Mouse (Mus musculus) urinary bladder, postnatal 14 days (tissue): ENCODE results near the gene Akap2.

ENCODE experiments used
- DNase-seq: peaks from one replicate; pipeline ENCODE4 v3.0.0; 2021; ENCODE audit warnings: low spot score

The Akap2 gene

GRCm38 (mm10) chr4:57837089-57837488 is 119.6 kb downstream of the Akap2 start:
- no peak for DNase-seq

DNA sequence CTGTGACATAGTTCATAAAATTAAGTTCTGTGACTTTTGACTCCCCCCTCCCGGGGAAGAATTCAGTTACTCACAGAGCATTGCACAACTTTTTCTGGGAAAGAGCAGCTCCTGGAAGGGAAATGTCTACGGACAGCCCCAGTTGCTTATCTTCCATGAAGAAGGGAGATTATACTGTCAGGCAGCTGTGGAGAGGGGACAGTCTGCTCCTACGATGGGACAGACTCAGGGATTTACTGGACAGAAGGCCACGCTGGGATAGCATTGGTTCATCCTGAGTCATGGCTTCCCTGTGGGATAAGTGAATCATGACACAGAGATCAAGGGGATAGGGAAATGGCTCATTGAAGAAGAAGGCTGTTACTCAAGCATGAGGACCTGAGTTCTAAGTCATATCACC is 121.9 kb downstream of the Akap2 start:
- no peak for DNase-seq

GRCm38 (mm10) chr4:57841911-57842310 is 124.5 kb downstream of the Akap2 start:
- no peak for DNase-seq

- no peak for DNase-seq
Measured at GRCm38 (mm10) chr4:57842472-57843305, 125.2 kb downstream of the Akap2 start.

GRCm38 (mm10) chr4:57845031-57845431 is 127.6 kb downstream of the Akap2 start:
- DNase-seq, result peak; percentile 76

- DNase-seq, result no peak
Measured at GRCm38 (mm10) chr4:57845541-57846210, 128.2 kb downstream of the Akap2 start.

GRCm38 (mm10) chr4:57846381-57846990 is 129.0 kb downstream of the Akap2 start:
- DNase-seq, result no peak

DNA sequence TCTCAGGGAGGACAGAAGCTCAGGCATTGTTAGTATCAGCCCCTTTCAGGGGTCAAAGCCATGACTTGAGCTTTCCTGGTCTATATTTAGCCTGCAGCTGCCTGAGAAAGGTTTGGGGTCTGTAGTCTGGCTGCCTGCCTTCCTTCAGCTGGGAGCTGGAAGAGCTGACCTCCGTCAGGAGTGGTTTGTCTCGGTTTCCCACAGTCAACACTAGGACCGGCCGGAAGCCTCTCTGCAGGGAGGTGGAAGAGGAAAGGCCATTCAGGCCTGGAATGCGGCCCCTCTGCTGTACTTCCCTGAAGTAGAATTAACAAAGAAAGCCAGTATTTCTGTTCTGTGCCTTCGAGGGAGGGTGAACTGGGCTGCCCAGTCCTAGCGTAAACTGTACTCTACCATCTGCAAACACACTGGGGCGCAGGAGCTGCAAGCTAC is 129.6 kb downstream of the Akap2 start:
- DNase-seq, result no peak

GRCm38 (mm10) chr4:57847676-57848075 is 130.2 kb downstream of the Akap2 start:
- DNase-seq, result no peak

DNA sequence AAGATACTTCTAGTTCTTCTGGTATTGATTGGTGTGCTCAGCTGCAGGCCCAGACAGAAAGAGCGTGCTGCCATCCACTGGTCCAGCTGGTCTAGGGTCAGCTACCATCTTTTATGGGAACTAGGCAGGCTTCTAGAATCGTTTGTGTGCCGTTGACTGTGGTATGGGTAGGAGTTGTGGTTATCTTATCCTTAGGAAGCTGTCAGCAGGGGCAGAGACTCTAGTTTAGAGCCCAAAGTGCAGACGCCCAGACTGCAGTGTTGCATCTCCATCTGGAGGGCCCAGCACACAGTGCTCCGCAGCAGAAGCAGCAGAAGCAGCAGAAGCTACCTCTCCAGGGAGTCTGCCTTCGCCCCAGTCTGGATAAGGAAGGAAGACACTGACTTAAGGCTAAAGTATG is 132.0 kb downstream of the Akap2 start:
- DNase-seq, result no peak

GRCm38 (mm10) chr4:57851731-57852130 is 134.3 kb downstream of the Akap2 start:
- no peak for DNase-seq

- no peak for DNase-seq
Measured at GRCm38 (mm10) chr4:57852461-57853040, 135.1 kb downstream of the Akap2 start.

DNA sequence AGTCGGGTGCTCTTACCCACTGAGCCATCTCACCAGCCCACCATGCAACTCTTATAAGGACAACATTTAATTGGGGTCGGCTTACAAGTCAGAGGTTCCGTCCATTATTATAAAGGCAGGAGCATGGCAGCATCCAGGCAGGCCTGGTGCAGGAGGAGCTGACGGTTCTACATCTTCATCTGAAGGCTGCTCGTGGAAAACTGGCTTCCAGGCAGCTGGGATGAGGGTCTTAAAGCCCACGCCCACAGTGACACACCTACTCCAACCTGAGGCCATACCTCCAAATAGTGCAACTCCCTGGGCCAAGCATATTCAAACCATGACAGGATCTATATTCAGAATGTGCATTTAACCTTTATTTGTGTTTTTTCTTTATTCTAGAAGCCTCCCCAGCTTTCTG is 136.7 kb downstream of the Akap2 start:
- no peak for DNase-seq

GRCm38 (mm10) chr4:57855281-57855941 is 138.0 kb downstream of the Akap2 start:
- DNase-seq, result peak; percentile 63

DNA sequence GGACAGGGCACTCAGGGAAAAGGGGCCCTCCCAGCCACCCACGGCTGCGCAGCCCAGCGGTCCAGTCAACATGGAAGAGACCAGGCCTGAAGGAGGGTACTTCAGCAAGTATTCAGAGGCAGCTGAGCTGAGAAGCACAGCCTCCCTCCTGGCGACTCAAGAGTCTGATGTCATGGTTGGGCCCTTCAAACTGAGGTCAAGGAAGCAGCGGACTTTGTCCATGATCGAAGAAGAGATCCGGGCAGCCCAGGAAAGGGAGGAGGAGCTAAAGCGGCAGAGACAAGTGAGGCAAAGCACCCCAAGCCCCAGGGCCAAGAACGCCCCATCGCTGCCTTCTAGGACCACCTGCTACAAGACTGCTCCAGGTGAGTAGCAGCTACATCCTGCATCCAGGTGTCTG is 139.2 kb downstream of the Akap2 start:
- no peak for DNase-seq

DNA sequence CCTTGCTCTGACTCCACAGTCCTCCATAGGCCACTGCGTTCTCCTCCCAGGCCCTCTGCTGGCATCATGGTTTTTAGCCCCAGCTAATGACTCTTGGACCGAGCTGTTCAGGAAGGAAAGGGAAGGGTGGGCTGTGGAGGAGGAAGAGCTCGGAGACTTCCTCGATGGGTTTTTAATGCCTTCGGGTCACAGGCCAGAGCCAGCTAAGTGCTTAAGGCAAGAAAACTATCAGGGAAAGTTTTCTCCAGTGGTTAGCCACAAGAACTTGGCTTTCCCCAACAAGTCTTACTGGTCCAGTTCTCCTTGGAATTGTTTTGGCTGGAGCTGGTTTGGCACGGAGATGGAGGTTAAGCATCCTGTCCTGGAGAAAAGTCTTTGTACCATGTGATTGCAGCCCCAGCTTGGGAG is 142.8 kb downstream of the Akap2 start:
- DNase-seq, result no peak

- DNase-seq, result no peak
Measured at GRCm38 (mm10) chr4:57861166-57861565, 143.7 kb downstream of the Akap2 start.

GRCm38 (mm10) chr4:57861856-57862255 is 144.4 kb downstream of the Akap2 start:
- no peak for DNase-seq

DNA sequence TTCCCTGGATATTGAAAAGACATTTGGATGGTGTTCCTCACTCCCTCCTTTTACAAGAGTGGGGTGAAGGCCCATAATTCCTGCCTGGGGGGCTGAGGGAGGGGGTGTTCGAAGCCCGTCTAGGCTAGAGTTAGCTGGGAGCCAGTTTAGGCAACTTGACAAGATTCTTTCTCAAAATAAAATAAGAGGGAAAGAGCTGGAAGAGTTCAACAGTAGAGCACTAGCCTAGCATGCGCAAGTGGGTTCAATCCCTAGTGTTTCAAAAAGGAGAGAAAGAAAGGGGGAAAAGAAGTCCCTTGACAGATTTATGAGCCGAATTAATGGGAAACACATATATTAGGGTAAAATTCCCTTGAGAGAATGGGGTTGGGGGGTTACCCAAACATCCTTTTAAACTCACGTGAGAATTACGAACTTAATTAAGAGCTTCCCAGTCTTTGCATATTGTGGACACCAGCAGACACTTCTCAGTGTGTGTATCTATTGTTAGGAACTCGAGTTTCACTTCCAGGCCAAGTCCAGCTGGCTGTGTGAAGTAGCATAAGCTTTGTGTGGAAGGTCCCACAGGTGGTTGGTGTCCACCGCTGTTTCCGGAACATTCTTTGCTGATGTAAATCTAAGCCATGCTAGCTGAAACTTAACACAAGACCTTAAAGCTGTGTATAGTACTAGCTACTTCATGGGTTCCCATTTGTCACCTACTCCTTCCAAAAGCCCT is 145.0 kb downstream of the Akap2 start:
- no peak for DNase-seq

DNA sequence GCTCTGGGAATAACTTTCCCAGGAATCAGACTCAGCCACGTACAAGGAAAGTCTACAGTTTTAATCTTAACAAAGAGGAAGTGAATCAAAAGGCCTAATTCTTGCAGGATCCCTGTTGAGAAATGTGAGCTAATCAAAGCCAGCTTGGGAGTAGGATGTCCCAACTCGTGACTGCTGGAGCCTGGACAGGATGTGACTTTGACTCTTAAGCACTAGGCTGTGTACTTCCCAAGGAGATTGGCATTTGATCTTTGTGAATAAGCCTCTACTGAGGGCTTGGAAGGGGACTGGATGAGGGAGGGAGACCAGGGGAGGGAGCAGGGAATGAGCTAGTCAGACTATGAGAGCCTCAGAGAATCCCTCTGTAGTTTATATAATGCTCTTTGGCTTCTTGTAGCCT is 148.6 kb downstream of the Akap2 start:
- no peak for DNase-seq

- DNase-seq, result no peak
Measured at GRCm38 (mm10) chr4:57866990-57867389, 149.5 kb downstream of the Akap2 start.
